Mouse (Mus musculus): ENCODE measurements at regions not wholly inside any gene's neighbourhood (a gene's known extent, or its start where the extent isn't known, plus 50 kb on each side); places are given as distances from the start of the nearest gene placed in this dataset.

- DNase-seq, result no peak
Measured at GRCm38 (mm10) chr8:53956148-53956547, 121.3 kb upstream of the Vegfc start.

GRCm38 (mm10) chr8:53958548-53958947, 118.9 kb upstream of the Vegfc start:
- no peak for DNase-seq

DNA sequence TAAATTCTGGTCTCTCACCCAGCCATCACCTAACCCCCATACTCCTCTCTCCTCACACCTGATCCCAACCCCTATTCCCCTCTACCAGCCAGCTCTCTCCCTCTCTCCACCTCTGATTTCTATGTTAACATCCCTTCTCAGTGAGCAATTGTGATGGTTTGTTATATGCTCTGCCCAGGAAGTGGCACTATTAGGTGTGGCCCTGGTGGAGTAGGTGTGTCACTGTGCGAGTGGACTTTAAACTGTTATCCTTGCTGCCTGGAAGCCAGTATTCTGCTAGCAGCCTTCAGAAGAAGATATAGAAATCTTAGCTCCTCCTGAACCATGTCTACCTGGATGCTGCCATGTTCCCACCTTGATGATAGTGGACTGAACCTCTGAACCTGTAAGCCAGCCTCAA, 114.4 kb upstream of the Vegfc start:
- DNase-seq, result no peak

GRCm38 (mm10) chr8:53984296-53984695, 93.1 kb upstream of the Vegfc start:
- no peak for DNase-seq

DNA sequence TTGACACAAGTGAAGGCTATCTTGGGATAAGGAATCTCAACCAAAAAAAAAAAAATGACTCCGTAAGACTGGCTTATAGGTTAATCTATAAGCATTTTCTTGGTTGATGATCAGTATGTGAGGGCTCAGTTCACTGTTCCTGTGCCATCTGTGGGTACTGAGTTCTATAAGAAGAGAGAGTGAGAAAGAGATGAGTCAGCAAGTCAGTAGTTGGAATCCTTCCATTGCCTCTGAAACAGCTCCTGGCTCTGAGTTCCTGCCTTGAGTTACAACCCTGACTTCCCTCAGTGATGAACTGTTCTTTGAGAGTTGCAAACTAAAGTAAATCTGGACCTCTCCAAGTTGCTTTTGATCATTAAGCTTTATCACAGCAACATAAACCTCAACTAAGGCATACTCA, 91.7 kb upstream of the Vegfc start:
- DNase-seq, result no peak

GRCm38 (mm10) chr8:53994208-53994607, 83.2 kb upstream of the Vegfc start:
- DNase-seq, result no peak

- DNase-seq, result no peak
Measured at GRCm38 (mm10) chr8:53997461-53997860, 79.9 kb upstream of the Vegfc start.

GRCm38 (mm10) chr8:54002948-54003347, 74.5 kb upstream of the Vegfc start:
- DNase-seq, result no peak

DNA sequence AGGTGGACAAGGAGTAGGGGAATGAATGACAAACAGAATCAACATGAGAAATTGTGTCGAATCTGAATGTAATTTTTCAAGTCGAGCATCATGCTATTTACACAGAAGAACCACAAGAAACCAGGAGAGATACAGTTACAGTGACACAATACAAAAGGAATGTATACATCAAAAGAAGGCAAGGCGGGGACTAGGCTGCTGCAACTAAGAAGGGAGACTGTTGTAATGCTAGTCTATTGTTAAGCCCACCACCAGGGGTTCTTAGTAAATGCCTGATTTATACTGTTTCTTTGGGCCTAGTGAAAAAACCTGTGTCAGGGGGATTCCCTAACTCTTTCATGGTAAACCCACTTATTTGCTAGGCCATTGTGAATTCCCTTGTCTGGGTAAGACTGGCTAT, 63.3 kb upstream of the Vegfc start:
- no peak for DNase-seq

GRCm38 (mm10) chr8:54018535-54019165, 58.8 kb upstream of the Vegfc start:
- DNase-seq, result no peak
